Mouse (Mus musculus) kidney, adult 10 weeks (tissue): Measurements from ENCODE around the gene Foxa3. TPM values are rescaled to one million over a fixed set of nuclear protein-coding genes. Genes with fewer than 3 reads are reported as not detected.

ENCODE experiments used
- polyA plus RNA-seq: library from polyadenylated mRNA; stranded (reverse); fragments of 350-450 nt; fragmentation: Illumina TruSeq; extraction: RNeasy Lipid Tissue Mini Kit (QIAGEN cat#74804); gene quantifications from one replicate; pipeline ENCODE4 v1.2.3, GENCODE M21; 2014; ENCODE audit warnings: low read depth, low replicate concordance

Foxa3 gene
- polyA plus RNA-seq: not detected

GRCm38 (mm10) chr7:19023357-19023814, at the start of gene Foxa3:
Gene Foxa3, minus strand, starts transcription at chr7:19023538.

GRCm38 (mm10) chr7:19054047-19054776, 30.9 kb upstream of the Foxa3 start, which contains the start of gene Rsph6a:
Gene Rsph6a, plus strand, starts transcription at chr7:19054690.

GRCm38 (mm10) chr7:19024096-19024506, 763 bp upstream of the Foxa3 start, which contains the start of gene Sympk:
Gene Sympk, plus strand, starts transcription at chr7:19024377.

GRCm38 (mm10) chr7:19003902-19004630, 19.3 kb downstream of the Foxa3 start, which contains the start of gene Irf2bp1:
Gene Irf2bp1, plus strand, starts transcription at chr7:19004044.

GRCm38 (mm10) chr7:18990601-18991295, 32.6 kb downstream of the Foxa3 start, which contains the start of gene Mypop:
Gene Mypop, plus strand, starts transcription at chr7:18991245.

GRCm38 (mm10) chr7:18987100-18987499, 36.2 kb downstream of the Foxa3 start, which contains the start of gene Nanos2:
Gene Nanos2, plus strand, starts transcription at chr7:18987400.

Other genes with a start within 250 kb of the Foxa3 start
- not detected for gene Psg19, start 225.0 kb downstream of the Foxa3 start, polyA plus RNA-seq
- gene Psg17, start 201.9 kb downstream of the Foxa3 start, polyA plus RNA-seq: not detected
- gene Mill2, start 183.6 kb downstream of the Foxa3 start, polyA plus RNA-seq: 3.4 TPM
- gene Pglyrp1, start 152.2 kb downstream of the Foxa3 start, polyA plus RNA-seq: not detected
- gene Ccdc61, start 113.1 kb downstream of the Foxa3 start, polyA plus RNA-seq: 0.53 TPM
- gene Nova2, start 97.7 kb downstream of the Foxa3 start, polyA plus RNA-seq: 0.28 TPM
- gene Nanos2, start 36.1 kb downstream of the Foxa3 start, polyA plus RNA-seq: not detected
- gene Mypop, start 32.3 kb downstream of the Foxa3 start, polyA plus RNA-seq: 0.36 TPM
- gene Irf2bp1, start 19.5 kb downstream of the Foxa3 start, polyA plus RNA-seq: 0.97 TPM
- gene Sympk, start 839 bp upstream of the Foxa3 start, polyA plus RNA-seq: 4.5 TPM
- gene Rsph6a, start 31.2 kb upstream of the Foxa3 start, polyA plus RNA-seq: not detected
- 1.1 TPM for gene Dmwd, start 52.7 kb upstream of the Foxa3 start, polyA plus RNA-seq
- gene Dmpk, start 60.3 kb upstream of the Foxa3 start, polyA plus RNA-seq: 0.57 TPM
- 0.57 TPM for gene Six5, start 71.1 kb upstream of the Foxa3 start, polyA plus RNA-seq
- gene Gm4969, start 94.8 kb upstream of the Foxa3 start, polyA plus RNA-seq: not detected
- gene Fbxo46, start 96.3 kb upstream of the Foxa3 start, polyA plus RNA-seq: 0.36 TPM
- gene Qpctl, start 125.8 kb upstream of the Foxa3 start, polyA plus RNA-seq: 5.9 TPM
- gene Snrpd2, start 126.2 kb upstream of the Foxa3 start, polyA plus RNA-seq: 0.44 TPM
- gene Gipr, start 142.6 kb upstream of the Foxa3 start, polyA plus RNA-seq: not detected
- not detected for gene Eml2, start 152.9 kb upstream of the Foxa3 start, polyA plus RNA-seq
- 1.8 TPM for gene Gpr4, start 189.0 kb upstream of the Foxa3 start, polyA plus RNA-seq
- 12.2 TPM for gene Opa3, start 204.8 kb upstream of the Foxa3 start, polyA plus RNA-seq
- gene Vasp, start 248.3 kb upstream of the Foxa3 start, polyA plus RNA-seq: 16.0 TPM